Mouse (Mus musculus) G1E-ER4 (cell line): ENCODE results near the gene L1cam. TPM values are rescaled to one million over a fixed set of nuclear protein-coding genes. Genes with fewer than 3 reads are reported as not detected.
A peak's percentile ranks its signal among the peaks of the same experiment; 100 is the strongest.

Experiments
- GATA1 ChIP-seq: IDR thresholded peaks from one replicate; pipeline ENCODE4 v1.8.0; 2012; ENCODE audit warnings: low read length, inconsistent platforms
- polyA plus RNA-seq: library from polyadenylated mRNA; stranded (reverse); fragments of >175 nt; gene quantifications from 2 replicates; pipeline ENCODE4 v1.2.3, GENCODE M21; 2012

The L1cam gene
- polyA plus RNA-seq, 1 experiment: not detected

GRCm38 (mm10) chrX:73824185-73825151, 71.4 kb downstream of the L1cam start, which contains the start of gene Pdzd4:
Gene Pdzd4 (minus strand): TSS chrX:73824969.
- TF ChIP-seq GATA1: no peak

GRCm38 (mm10) chrX:73823747-73824146, 72.2 kb downstream of the L1cam start:
- TF ChIP-seq GATA1: no peak

GRCm38 (mm10) chrX:73816596-73817314, 79.2 kb downstream of the L1cam start:
- TF ChIP-seq GATA1: peak; percentile 6

DNA sequence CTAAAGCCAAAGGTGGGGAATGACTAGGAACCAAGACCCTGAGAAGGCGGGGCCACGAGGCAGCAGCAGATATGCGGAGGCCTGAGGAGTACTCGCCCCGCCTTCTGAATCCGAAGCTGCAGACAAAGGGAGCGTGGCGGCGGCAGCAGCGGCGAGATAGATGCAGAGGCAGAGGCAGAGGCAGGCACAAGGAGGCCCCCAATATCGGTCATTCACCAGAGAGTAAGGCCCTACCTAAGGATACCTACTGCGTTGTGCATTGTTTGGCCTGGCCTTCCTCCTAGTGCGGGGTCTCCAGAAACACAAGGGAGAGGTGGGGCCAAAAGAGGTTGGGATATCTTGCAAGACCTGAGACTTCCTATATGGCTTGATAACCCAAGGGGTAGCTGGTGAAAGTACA, 80.8 kb downstream of the L1cam start:
- TF ChIP-seq GATA1: no peak

GRCm38 (mm10) chrX:73805814-73806213, 90.1 kb downstream of the L1cam start:
- TF ChIP-seq GATA1: no peak

Other genes starting within 250 kb of the L1cam start
- gene Pnck, start 236.0 kb downstream of the L1cam start, polyA plus RNA-seq: not detected in 2 replicates
- 4.1 and 4.5 TPM in 2 replicates for gene Slc6a8, start 223.0 kb downstream of the L1cam start, polyA plus RNA-seq
- 8.6 and 10.7 TPM in 2 replicates for gene Bcap31, start 179.9 kb downstream of the L1cam start, polyA plus RNA-seq
- 18.2 and 19.9 TPM in 2 replicates for gene Abcd1, start 179.5 kb downstream of the L1cam start, polyA plus RNA-seq
- gene Plxnb3, start 139.0 kb downstream of the L1cam start, polyA plus RNA-seq: not detected in 2 replicates
- not detected in 2 replicates for gene Srpk3, start 121.7 kb downstream of the L1cam start, polyA plus RNA-seq
- 31.6 and 36.9 TPM in 2 replicates for gene Idh3g, start 109.2 kb downstream of the L1cam start, polyA plus RNA-seq
- gene Ssr4, start 109.1 kb downstream of the L1cam start, polyA plus RNA-seq: 18.1 and 22.8 TPM in 2 replicates
- gene Pdzd4, start 71.1 kb downstream of the L1cam start, polyA plus RNA-seq: not detected in 2 replicates
- gene Avpr2, start 4.0 kb downstream of the L1cam start, polyA plus RNA-seq: not detected in 2 replicates
- 0.82 and 1.1 TPM in 2 replicates for gene Arhgap4, start 25.8 kb upstream of the L1cam start, polyA plus RNA-seq
- 198 and 297 TPM in 2 replicates for gene Naa10, start 25.8 kb upstream of the L1cam start, polyA plus RNA-seq
- 30.4 and 144 TPM in 2 replicates for gene Renbp, start 34.7 kb upstream of the L1cam start, polyA plus RNA-seq
- gene Hcfc1, start 70.3 kb upstream of the L1cam start, polyA plus RNA-seq: 168 and 221 TPM in 2 replicates
- 306 and 346 TPM in 2 replicates for gene Irak1, start 127.8 kb upstream of the L1cam start, polyA plus RNA-seq
- not detected in 2 replicates for gene Opn1mw, start 231.4 kb upstream of the L1cam start, polyA plus RNA-seq
- gene Mecp2, start 239.3 kb upstream of the L1cam start, polyA plus RNA-seq: 45.0 and 52.5 TPM in 2 replicates